Mouse (Mus musculus): ENCODE data around the gene Eif4e2.

DNA sequence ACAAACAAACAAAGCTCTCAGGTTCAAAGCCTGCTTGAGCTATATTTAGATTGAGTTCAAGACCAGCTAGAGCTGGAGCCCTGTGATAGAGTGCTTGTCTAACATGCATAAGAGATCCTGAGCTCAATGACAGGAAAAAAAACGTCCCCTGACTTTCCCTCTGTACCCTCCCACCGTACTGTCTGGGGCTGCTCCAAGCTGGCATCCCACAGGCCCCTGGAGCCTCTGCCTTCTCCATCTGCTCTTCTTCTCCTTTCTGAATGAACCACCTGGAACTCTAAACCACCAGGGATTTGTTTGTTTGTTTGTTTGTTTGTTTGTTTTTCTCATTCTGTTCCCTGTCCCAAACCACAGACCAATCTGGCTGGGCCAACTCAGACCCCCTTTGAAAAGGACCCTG lies 62.3 kb downstream of the Eif4e2 start:
- TF ChIP-seq POLR2A (IDR thresholded peaks at IDR 0.05; ENCODE audit: low read depth, low read length) (no peak), CTCF (IDR thresholded peaks at IDR 0.05; ENCODE audit: borderline replicate concordance, insufficient read depth, low read length) (no peak)

Measured in embryonic fibroblast, embryonic 13.5 days (primary cell).